Mouse (Mus musculus) intestine, embryonic 16.5 days (tissue): ENCODE results near the gene Atxn2. TPM values are rescaled to one million over a fixed set of nuclear protein-coding genes. Genes with fewer than 3 reads are reported as not detected.

ENCODE experiments used
- ATAC-seq: fragments of 200-750 bp; cut with Nextera tagmentation; 2 replicates; pipeline ENCODE4 v1.8.0; 2017; ENCODE audit warnings: moderate TSS enrichment, moderate library complexity
- H3K27ac ChIP-seq: fragments of 300-500 bp; sonication (generic); 2 replicates; pipeline ENCODE4 v1.5.1; 2014; ENCODE audit warnings: mild to moderate bottlenecking, low read length
- H3K27me3 ChIP-seq: fragments of 300-500 bp; sonication (generic); replicated peaks from 2 replicates; pipeline ENCODE4 v1.6.1; 2014; ENCODE audit warnings: low read length, control low read depth, mixed read lengths; ENCODE audit not compliant: control insufficient read depth, insufficient read depth
- H3K36me3 ChIP-seq: fragments of 300-500 bp; sonication (generic); 2 replicates; pipeline ENCODE4 v1.6.1; 2014; ENCODE audit warnings: low read length, control low read depth; ENCODE audit not compliant: control insufficient read depth, insufficient read depth
- H3K4me1 ChIP-seq: fragments of 300-500 bp; sonication (generic); 2 replicates; pipeline ENCODE4 v1.6.1; 2014; ENCODE audit warnings: low read length, control low read depth, mixed read lengths; ENCODE audit not compliant: control insufficient read depth, insufficient read depth
- H3K4me2 ChIP-seq: fragments of 300-500 bp; sonication (generic); 2 replicates; pipeline ENCODE4 v1.6.1; 2014; ENCODE audit warnings: low read depth, low read length, control low read depth
- H3K4me3 ChIP-seq: fragments of 300-500 bp; sonication (generic); 2 replicates; pipeline ENCODE4 v1.5.1; 2014; ENCODE audit warnings: mild to moderate bottlenecking, low read length
- H3K9ac ChIP-seq: fragments of 300-500 bp; sonication (generic); 2 replicates; pipeline ENCODE4 v1.6.1; 2014; ENCODE audit warnings: low read depth, low read length
- H3K9me3 ChIP-seq: fragments of 300-500 bp; sonication (generic); 2 replicates; pipeline ENCODE4 v1.6.1; 2016; ENCODE audit warnings: low read length, control low read depth; ENCODE audit not compliant: control insufficient read depth
- WGBS: fragments of 180-500 bp; shearing (Covaris S2); extraction: QIAGEN DNeasy Blood & Tissue Kit; methylation state at CpG from one replicate; pipeline ENCODE4 v1.1.7; 2014; 5-methylcytosine and 5-hydroxymethylcytosine counted together
- microRNA-seq: library from miRNA; unstranded; fragments of <30 nt; microRNA quantifications from one replicate; pipeline ENCODE4, GENCODE M21; 2016
- polyA plus RNA-seq: library from polyadenylated mRNA; unstranded; fragments of >200 nt; fragmentation: Nextera tagmentation; extraction: Ambion mirVana; gene quantifications from 2 replicates; pipeline ENCODE4 v1.2.1, GENCODE M21; 2015

Gene Atxn2
- polyA plus RNA-seq, 1 experiment from 2014 or later, result 30.7 TPM

- WGBS, result 8% methylated on average over 8 of the region's 11 CpGs
- H3K27ac ChIP-seq, result no peak overlapping the region
- H3K9ac ChIP-seq, result peak overlapping the region; percentile 57; the same call in 1 of the 2 replicates
- H3K36me3 ChIP-seq, result peaks cover 5% of the 10 kb centered on the region; the same call in 1 of the 2 replicates
- peaks cover 2% of the 10 kb centered on the region; the same call in 1 of the 2 replicates for H3K4me1 ChIP-seq
- H3K4me2 ChIP-seq, result peak overlapping the region; percentile 39
- peak overlapping the region; percentile 24 for H3K4me3 ChIP-seq
- no peaks in the 10 kb centered on the region for H3K27me3 ChIP-seq
- ATAC-seq, result peak; percentile 22
- no peaks in the 10 kb centered on the region for H3K9me3 ChIP-seq
These were observed 153.2 kb downstream of the Atxn2 start for GRCm38 (mm10) chr5:121864330-121864729.

Small RNA genes lying within 50 kb of the gene (microRNA-seq; reads per million reads assigned to microRNA genes)
- gene Mir7031, result not detected

Other genes starting within 250 kb of the Atxn2 start
- not detected in 2 replicates for gene Adam1b, start 207.9 kb upstream of the Atxn2 start, polyA plus RNA-seq
- 0.81 and 1.0 TPM in 2 replicates for gene Adam1a, start 165.9 kb upstream of the Atxn2 start, polyA plus RNA-seq
- gene Gm42878, start 165.9 kb upstream of the Atxn2 start, polyA plus RNA-seq, result not detected in 2 replicates
- 47.3 and 48.0 TPM in 2 replicates for gene Mapkapk5, start 165.4 kb upstream of the Atxn2 start, polyA plus RNA-seq
- 236 TPM in 2 replicates for gene Aldh2, start 117.5 kb upstream of the Atxn2 start, polyA plus RNA-seq
- gene Acad12, start 92.4 kb upstream of the Atxn2 start, polyA plus RNA-seq, result 4.5 and 5.3 TPM in 2 replicates
- gene Acad10, start 50.8 kb upstream of the Atxn2 start, polyA plus RNA-seq, result 7.8 and 9.7 TPM in 2 replicates
- 26.4 and 30.4 TPM in 2 replicates for gene Brap, start 50.8 kb upstream of the Atxn2 start, polyA plus RNA-seq
- gene Sh2b3, start 126.3 kb downstream of the Atxn2 start, polyA plus RNA-seq, result 7.7 and 9.9 TPM in 2 replicates
- gene Pheta1, start 137.6 kb downstream of the Atxn2 start, polyA plus RNA-seq, result 38.1 and 44.6 TPM in 2 replicates